Mouse (Mus musculus) stomach, embryonic 16.5 days (tissue): ENCODE measurements around the gene Mrgpre. TPM values are rescaled to one million over a fixed set of nuclear protein-coding genes. Genes with fewer than 3 reads are reported as not detected.

Experiments
- ATAC-seq: fragments of 200-750 bp; cut with Nextera tagmentation; 2 replicates; pipeline ENCODE4 v1.8.0; 2017; ENCODE audit warnings: moderate number of reproducible peaks, moderate TSS enrichment; ENCODE audit not compliant: insufficient read depth, low FRiP score
- H3K27ac ChIP-seq: fragments of 300-500 bp; sonication (generic); 2 replicates; pipeline ENCODE4 v1.5.1; 2014; ENCODE audit warnings: low read length
- H3K27me3 ChIP-seq: fragments of 300-500 bp; sonication (generic); 2 replicates; pipeline ENCODE4 v1.6.1; 2014; ENCODE audit warnings: low read length, control low read depth, mixed read lengths; ENCODE audit not compliant: control insufficient read depth, insufficient read depth
- H3K36me3 ChIP-seq: fragments of 300-500 bp; sonication (generic); 2 replicates; pipeline ENCODE4 v1.6.1; 2014; ENCODE audit warnings: low read length; ENCODE audit not compliant: control insufficient read depth, insufficient read depth
- H3K4me1 ChIP-seq: fragments of 300-500 bp; sonication (generic); 2 replicates; pipeline ENCODE4 v1.6.1; 2014; ENCODE audit warnings: low read length, control low read depth, mixed read lengths; ENCODE audit not compliant: control insufficient read depth, insufficient read depth
- H3K4me2 ChIP-seq: fragments of 300-500 bp; sonication (generic); 2 replicates; pipeline ENCODE4 v1.6.1; 2014; ENCODE audit warnings: low read depth, low read length, mixed read lengths
- H3K4me3 ChIP-seq: fragments of 300-500 bp; sonication (generic); replicated peaks from 2 replicates; pipeline ENCODE4 v1.5.1; 2014; ENCODE audit warnings: mild to moderate bottlenecking, low read length
- H3K9ac ChIP-seq: fragments of 300-500 bp; sonication (generic); 2 replicates; pipeline ENCODE4 v1.6.1; 2014; ENCODE audit warnings: low read length
- H3K9me3 ChIP-seq: fragments of 300-500 bp; sonication (generic); replicated peaks from 2 replicates; pipeline ENCODE4 v1.6.1; 2016; ENCODE audit warnings: low read length, control low read depth; ENCODE audit not compliant: control insufficient read depth
- WGBS: fragments of 180-500 bp; shearing (Covaris S2); extraction: QIAGEN DNeasy Blood & Tissue Kit; methylation state at CpG from one replicate; pipeline ENCODE4 v1.1.7; 2014; 5-methylcytosine and 5-hydroxymethylcytosine counted together
- polyA plus RNA-seq: library from polyadenylated mRNA; unstranded; fragments of >200 nt; fragmentation: Nextera tagmentation; extraction: Ambion mirVana; gene quantifications from 2 replicates; pipeline ENCODE4 v1.2.1, GENCODE M21; 2015

Gene Mrgpre
- polyA plus RNA-seq, 1 experiment from 2014 or later, result 0.98 TPM

GRCm38 (mm10) chr7:143763794-143764193 is 20.5 kb downstream of the Mrgpre start:
- no peaks in the 10 kb centered on the region for H3K36me3 ChIP-seq
- H3K4me2 ChIP-seq, result no peak overlapping the region
- no peak overlapping the region for H3K27ac ChIP-seq
- H3K9me3 ChIP-seq, result no peaks in the 10 kb centered on the region
- no peak overlapping the region for H3K4me3 ChIP-seq
- ATAC-seq, result peak; percentile 20
- 16% methylated on average over 3 of the region's 3 CpGs for WGBS
- H3K4me1 ChIP-seq, result no peaks in the 10 kb centered on the region
- H3K9ac ChIP-seq, result no peak overlapping the region
- no peaks in the 10 kb centered on the region for H3K27me3 ChIP-seq

- peaks cover 4% of the 10 kb centered on the region; the same call in 1 of the 2 replicates for H3K4me1 ChIP-seq
- H3K9me3 ChIP-seq, result no peaks in the 10 kb centered on the region
- H3K27ac ChIP-seq, result no peak overlapping the region
- no peak overlapping the region for H3K4me3 ChIP-seq
- no peak overlapping the region for H3K4me2 ChIP-seq
- no peak overlapping the region for H3K9ac ChIP-seq
- no peak for ATAC-seq
- no peaks in the 10 kb centered on the region for H3K36me3 ChIP-seq
- H3K27me3 ChIP-seq, result no peaks in the 10 kb centered on the region
- 58% methylated on average over 3 of the region's 3 CpGs for WGBS
Observed at GRCm38 (mm10) chr7:143758956-143759355, 25.3 kb downstream of the Mrgpre start.

- Histone ChIP-seq H3K9me3 (no peaks in the 10 kb centered on the region), H3K27me3 (no peaks in the 10 kb centered on the region), H3K27ac (no peak overlapping the region), H3K4me1 (peaks cover 4% of the 10 kb centered on the region; the same call in 1 of the 2 replicates), H3K4me2 (peak overlapping the region; percentile 81), H3K9ac (no peak overlapping the region), H3K36me3 (no peaks in the 10 kb centered on the region), H3K4me3 (no peak overlapping the region)
- ATAC-seq, result no peak
- WGBS, result 70% methylated on average over 3 of the region's 3 CpGs
Observed at GRCm38 (mm10) chr7:143757696-143758095, 26.6 kb downstream of the Mrgpre start.

GRCm38 (mm10) chr7:143757027-143757390 is 27.3 kb downstream of the Mrgpre start:
- Histone ChIP-seq H3K9ac (peak overlapping the region; percentile 62), H3K27ac (no peak overlapping the region), H3K4me3 (peak overlapping the region; percentile 45), H3K36me3 (no peaks in the 10 kb centered on the region), H3K9me3 (no peaks in the 10 kb centered on the region), H3K4me1 (peaks cover 4% of the 10 kb centered on the region; the same call in 1 of the 2 replicates), H3K27me3 (no peaks in the 10 kb centered on the region), H3K4me2 (peak overlapping the region; percentile 81)
- ATAC-seq, result peak; percentile 82
- WGBS, result 2% methylated on average over 15 of the region's 15 CpGs

GRCm38 (mm10) chr7:143756125-143757026 is 27.9 kb downstream of the Mrgpre start, which contains the start of gene Osbpl5:
Gene Osbpl5, minus strand, starts transcription at chr7:143756985.
- Histone ChIP-seq H3K9me3 (no peaks in the 10 kb centered on the region), H3K27ac (no peak within 1 kb of the TSS), H3K9ac (peak within 1 kb of the TSS; percentile 62), H3K4me3 (peak within 1 kb of the TSS; percentile 45), H3K36me3 (no peaks in the 10 kb centered on the region), H3K4me2 (peak within 1 kb of the TSS; percentile 81), H3K4me1 (peaks cover 4% of the 10 kb centered on the region; the same call in 1 of the 2 replicates), H3K27me3 (no peaks in the 10 kb centered on the region)
- no peak; the same call in 1 of the 2 replicates for ATAC-seq
- 20% methylated on average over 22 of the region's 22 CpGs for WGBS

GRCm38 (mm10) chr7:143755357-143756124 is 28.8 kb downstream of the Mrgpre start:
- H3K4me2 ChIP-seq, result no peak overlapping the region
- no peaks in the 10 kb centered on the region for H3K36me3 ChIP-seq
- H3K27me3 ChIP-seq, result no peaks in the 10 kb centered on the region
- peaks cover 4% of the 10 kb centered on the region; the same call in 1 of the 2 replicates for H3K4me1 ChIP-seq
- no peak overlapping the region for H3K27ac ChIP-seq
- no peak overlapping the region for H3K4me3 ChIP-seq
- no peak overlapping the region for H3K9ac ChIP-seq
- no peaks in the 10 kb centered on the region for H3K9me3 ChIP-seq
- WGBS, result 76% methylated on average over 9 of the region's 9 CpGs
- ATAC-seq, result no peak

- Histone ChIP-seq H3K4me1 (peaks cover 4% of the 10 kb centered on the region; the same call in 1 of the 2 replicates), H3K9ac (no peak overlapping the region), H3K36me3 (no peaks in the 10 kb centered on the region), H3K4me3 (no peak overlapping the region), H3K27me3 (no peaks in the 10 kb centered on the region), H3K9me3 (no peaks in the 10 kb centered on the region), H3K27ac (no peak overlapping the region), H3K4me2 (no peak overlapping the region)
- WGBS, result 35% methylated on average over 5 of the region's 5 CpGs
- ATAC-seq, result no peak
Observed at GRCm38 (mm10) chr7:143753990-143754715, 30.1 kb downstream of the Mrgpre start.

- Histone ChIP-seq H3K27ac (no peak overlapping the region), H3K4me2 (no peak overlapping the region), H3K36me3 (no peaks in the 10 kb centered on the region), H3K4me3 (no peak overlapping the region), H3K9me3 (no peaks in the 10 kb centered on the region), H3K4me1 (peaks cover 6% of the 10 kb centered on the region; the same call in 1 of the 2 replicates), H3K9ac (no peak overlapping the region), H3K27me3 (no peaks in the 10 kb centered on the region)
- WGBS, result 71% methylated on average over 3 of the region's 3 CpGs
- ATAC-seq, result no peak
Observed at GRCm38 (mm10) chr7:143752606-143753005, 31.7 kb downstream of the Mrgpre start.
